Mouse (Mus musculus) CD4-positive, CD25-positive, alpha-beta regulatory T cell, adult 4 months (primary cell): ENCODE measurements at regions not wholly inside any gene's neighbourhood (a gene's known extent, or its start where the extent isn't known, plus 50 kb on each side); places are given as distances from the start of the nearest gene placed in this dataset.

Experiments
- ATAC-seq: one replicate; pipeline ENCODE4 v1.8.0; 2017

GRCm38 (mm10) chr1:92776353-92776752, 55.1 kb upstream of the Gpc1 start:
- no peak for ATAC-seq

- ATAC-seq, result no peak
These were observed 55.5 kb upstream of the Gpc1 start for GRCm38 (mm10) chr1:92775908-92776307.

- peak; percentile 54 for ATAC-seq
These were observed 56.4 kb upstream of the Gpc1 start for GRCm38 (mm10) chr1:92774743-92775692.

GRCm38 (mm10) chr1:92774006-92774405, 57.4 kb upstream of the Gpc1 start:
- peak; percentile 80 for ATAC-seq

GRCm38 (mm10) chr1:92772784-92773113, 58.7 kb upstream of the Gpc1 start:
- ATAC-seq, result no peak

DNA sequence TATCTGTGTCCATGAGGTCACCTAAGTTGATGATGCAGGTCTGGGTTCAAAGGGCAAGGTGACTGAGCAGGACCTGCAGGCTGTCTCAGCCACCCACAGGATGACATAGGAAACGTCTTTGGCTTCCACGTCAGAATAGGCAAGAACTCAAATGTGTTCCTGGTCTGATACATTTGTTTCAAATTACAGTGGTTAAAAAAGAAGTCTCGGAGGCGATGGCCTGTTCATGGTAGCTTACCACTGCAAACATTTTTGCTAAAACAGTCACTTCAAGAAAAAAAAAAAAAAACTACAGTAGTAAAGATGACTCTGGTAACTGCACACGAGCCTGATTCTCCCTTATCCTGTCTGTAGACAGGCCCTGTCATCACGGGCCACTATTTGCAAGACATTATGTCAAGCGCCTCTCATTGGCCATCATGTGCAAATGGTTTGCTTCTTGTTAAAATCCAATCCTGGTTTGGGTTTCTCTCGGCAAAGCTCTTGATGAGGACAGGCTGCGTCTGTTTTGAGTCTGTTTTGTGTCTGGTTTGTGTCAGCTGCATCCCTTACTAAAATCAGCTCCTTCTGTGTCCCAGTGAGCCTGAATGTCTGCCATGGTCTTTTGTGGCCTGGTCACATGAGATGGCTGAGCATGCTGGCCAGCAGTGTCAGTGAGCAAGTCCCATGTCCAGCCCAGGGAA, 59.2 kb upstream of the Gpc1 start:
- ATAC-seq, result no peak

- no peak for ATAC-seq
These were observed 61.7 kb upstream of the Gpc1 start for GRCm38 (mm10) chr1:92769696-92770095.

DNA sequence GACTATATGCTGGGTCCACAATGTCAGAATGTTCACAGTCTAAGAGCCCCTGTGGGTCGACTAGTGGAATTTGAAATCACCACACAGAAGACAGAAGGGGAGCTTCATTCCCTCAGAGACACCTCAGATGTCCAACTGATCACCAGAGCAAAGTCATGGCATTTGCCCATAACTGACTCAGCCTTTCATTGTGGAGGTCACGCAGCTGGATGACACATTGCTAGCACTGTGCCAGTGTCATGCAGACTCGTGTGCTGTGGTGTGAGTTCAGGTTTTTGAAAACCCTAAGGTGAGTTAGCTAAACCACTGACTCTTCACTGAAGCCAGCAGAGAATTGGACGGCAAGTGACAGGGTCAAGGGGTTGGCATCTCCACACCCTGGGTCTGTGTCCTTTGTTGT, 62.3 kb upstream of the Gpc1 start:
- no peak for ATAC-seq

DNA sequence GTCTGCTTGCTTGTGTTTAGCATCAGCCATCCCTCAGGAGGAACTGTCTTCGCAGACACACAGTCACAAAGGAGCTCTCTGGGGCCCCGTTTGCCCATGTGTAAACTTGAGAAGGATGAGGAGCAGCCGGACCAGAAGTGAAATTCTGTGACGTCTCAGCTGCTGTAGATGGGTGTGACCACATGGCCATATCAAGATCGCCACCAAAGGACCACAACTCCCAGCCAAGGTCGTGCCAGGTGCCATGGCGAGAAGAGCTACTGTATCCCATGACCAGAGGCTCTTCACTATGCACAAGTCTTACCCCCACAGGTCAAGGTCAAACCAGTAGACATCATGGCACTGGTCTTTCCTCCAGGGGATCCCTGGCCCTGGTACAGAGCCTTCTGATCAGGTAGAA, 64.9 kb upstream of the Gpc1 start:
- no peak for ATAC-seq

DNA sequence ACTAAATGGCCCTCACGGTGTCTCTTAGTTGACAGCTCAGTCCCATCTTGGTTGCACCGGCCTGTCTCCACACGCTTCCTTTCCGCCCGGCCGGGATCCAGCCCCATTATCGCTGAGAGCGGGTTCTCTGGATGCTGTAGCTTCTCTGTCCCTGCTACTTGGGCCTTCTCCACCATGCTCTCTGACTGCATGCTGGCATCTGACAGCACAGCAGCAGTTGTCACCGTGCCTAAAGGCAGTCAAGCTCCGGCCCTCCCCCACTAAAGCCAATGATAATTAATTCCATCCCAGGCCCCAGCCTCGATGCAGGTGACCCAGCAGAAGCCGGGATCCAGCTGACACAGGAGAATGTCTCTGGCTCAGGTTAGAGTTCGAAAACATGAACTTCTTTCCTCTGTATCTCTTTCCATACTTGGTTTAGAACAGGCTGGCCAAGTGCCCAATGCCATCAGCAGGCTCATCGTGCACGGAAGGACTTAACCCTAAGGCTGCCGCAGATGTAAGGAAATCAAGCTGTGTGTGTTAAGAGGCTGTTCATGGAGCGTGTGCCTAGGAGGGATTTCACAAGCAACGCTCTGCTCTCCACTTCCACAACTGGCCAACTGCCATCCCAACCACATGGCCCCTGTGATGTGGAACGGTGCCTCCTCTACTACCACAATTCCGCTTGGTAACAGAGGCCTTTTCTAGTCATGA, 76.5 kb upstream of the Gpc1 start:
- ATAC-seq, result no peak

DNA sequence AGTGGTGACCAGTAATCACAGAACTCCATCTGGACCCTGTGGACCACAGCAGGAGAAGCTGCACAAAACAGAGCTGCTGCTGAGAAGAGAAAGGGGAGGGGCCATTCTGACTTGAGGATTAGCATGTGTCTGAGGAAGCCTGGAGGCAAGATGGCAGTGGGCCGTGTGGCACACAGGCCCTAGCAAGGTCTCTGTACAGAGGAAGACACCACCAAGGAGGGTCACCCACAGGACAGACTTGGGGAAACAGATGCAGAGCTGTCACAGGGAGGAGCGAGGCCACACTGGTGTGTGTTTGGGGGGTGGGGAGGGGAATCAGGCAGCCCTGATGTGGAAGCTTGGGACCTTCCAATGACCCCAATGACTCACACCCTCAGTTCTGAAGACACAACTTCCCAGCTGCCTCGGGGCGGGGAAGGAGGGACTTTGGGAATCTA, 79.7 kb upstream of the Gpc1 start:
- no peak for ATAC-seq

- ATAC-seq, result no peak
These were observed 82.0 kb upstream of the Gpc1 start for GRCm38 (mm10) chr1:92749475-92749874.

DNA sequence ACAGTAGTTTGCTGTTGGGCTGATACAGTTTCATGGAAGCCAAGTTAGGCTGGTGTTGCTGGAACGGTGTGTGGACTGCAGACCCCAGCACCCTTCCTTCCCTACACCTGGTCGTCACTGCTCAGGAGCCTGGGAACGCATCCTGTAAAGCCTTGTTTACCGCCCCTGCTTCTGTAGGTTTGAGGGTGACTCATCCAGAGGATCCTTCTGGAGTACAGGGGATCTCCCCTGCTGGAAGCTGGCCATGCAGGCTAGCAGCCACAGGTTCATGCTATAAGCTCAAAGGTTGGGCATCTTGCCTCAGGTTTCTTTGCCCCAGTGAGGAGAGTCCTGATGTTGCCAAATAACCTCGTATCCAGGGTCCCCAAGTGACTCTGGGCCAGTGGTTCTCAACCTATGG, 86.2 kb upstream of the Gpc1 start:
- ATAC-seq, result no peak

- no peak for ATAC-seq
These were observed 86.8 kb upstream of the Gpc1 start for GRCm38 (mm10) chr1:92744528-92745241.

GRCm38 (mm10) chr1:92742881-92743621, 88.4 kb upstream of the Gpc1 start:
- no peak for ATAC-seq

- ATAC-seq, result no peak
These were observed 89.1 kb upstream of the Gpc1 start for GRCm38 (mm10) chr1:92742300-92742699.

GRCm38 (mm10) chr1:92741047-92741446, 90.4 kb upstream of the Gpc1 start:
- no peak for ATAC-seq

DNA sequence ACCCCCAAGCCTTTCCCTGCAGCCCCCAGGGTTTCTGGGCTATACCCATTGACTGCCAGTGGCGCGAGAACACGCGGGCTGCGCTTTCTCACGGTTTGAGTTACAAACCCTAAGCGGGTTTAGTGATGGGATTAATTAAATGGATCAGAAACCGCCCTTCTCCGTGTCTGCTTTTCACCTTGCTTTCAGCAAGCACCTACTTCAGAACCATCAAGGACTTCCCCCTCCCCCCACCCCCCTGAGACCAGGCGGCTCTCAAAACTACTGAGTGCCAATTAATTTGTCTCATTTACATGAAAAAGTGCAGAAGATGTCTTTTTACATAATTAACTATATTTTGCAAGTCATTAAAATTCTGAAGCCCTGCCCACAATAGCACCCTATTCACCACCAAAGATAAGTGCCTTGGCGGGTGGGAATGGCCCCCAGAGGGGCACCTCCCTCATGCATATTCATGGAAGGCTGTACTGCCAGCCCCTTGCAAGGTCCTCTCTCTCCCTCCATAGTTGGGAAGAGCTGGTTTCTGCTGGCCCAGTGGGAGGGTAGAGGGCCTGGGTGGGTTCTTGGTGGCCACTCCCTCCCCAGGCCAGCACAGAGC, 89.1 kb upstream of the Otos start:
- ATAC-seq, result no peak

GRCm38 (mm10) chr1:92736411-92736810, 87.8 kb upstream of the Otos start:
- ATAC-seq, result no peak

DNA sequence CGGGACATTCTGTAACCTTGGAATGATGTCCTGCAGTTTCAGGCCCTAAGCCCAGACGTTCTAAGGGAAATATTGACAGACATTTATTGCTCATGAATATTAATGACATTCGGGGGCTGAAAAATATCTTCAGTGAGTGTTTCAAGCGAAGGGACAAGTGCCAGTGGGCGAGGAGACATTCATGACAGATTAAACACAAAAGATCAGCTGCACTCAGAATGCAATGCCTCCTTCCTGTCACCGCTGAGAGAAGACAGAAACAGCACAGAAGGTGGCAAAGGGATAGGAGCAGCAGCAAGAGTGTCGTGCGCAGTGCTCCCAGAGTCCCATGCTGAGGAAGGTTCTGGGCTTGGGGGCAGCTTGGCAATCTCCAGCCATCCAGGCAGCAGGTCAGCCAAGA, 85.1 kb upstream of the Otos start:
- ATAC-seq, result no peak
